Mouse (Mus musculus) heart, adult 2 months (tissue): Measurements from ENCODE around the gene Pdlim1. TPM values are rescaled to one million over a fixed set of nuclear protein-coding genes. Genes with fewer than 3 reads are reported as not detected.

Experiments used
- DNase-seq, 2 experiments: peaks; one replicate each; pipeline ENCODE4 v3.0.0; 2021
- H3K27ac ChIP-seq: fragments of 200-600 bp; 2 replicates; pipeline ENCODE4 v1.8.1; 2022
- H3K27me3 ChIP-seq: fragments of 200-500 bp; 2 replicates; pipeline ENCODE4 v1.6.1; 2012; ENCODE audit warnings: mild to moderate bottlenecking, low read length, inconsistent platforms, mixed read lengths; ENCODE audit not compliant: control insufficient read depth, insufficient read depth
- H3K36me3 ChIP-seq: fragments of 200-500 bp; 2 replicates; pipeline ENCODE4 v1.6.1; 2012; ENCODE audit warnings: low read length, inconsistent platforms; ENCODE audit not compliant: control insufficient read depth, insufficient read depth
- H3K4me1 ChIP-seq: fragments of 200-500 bp; 2 replicates; pipeline ENCODE4 v1.6.1; 2011; ENCODE audit warnings: low read length; ENCODE audit not compliant: control insufficient read depth, insufficient read depth
- H3K4me3 ChIP-seq: fragments of 200-600 bp; 2 replicates; pipeline ENCODE4 v1.8.1; 2022
- H3K79me2 ChIP-seq: fragments of 200-500 bp; replicated peaks from 2 replicates; pipeline ENCODE4 v1.6.1; 2012; ENCODE audit warnings: mild to moderate bottlenecking, inconsistent platforms, low read length, moderate library complexity, mixed read lengths; ENCODE audit not compliant: control insufficient read depth, insufficient read depth
- H3K9ac ChIP-seq: fragments of 200-500 bp; 2 replicates; pipeline ENCODE4 v1.6.1; 2012; ENCODE audit warnings: low read depth, mild to moderate bottlenecking, control low read depth, inconsistent platforms, low read length, mixed read lengths
- CTCF ChIP-seq: fragments of 200-600 bp; IDR thresholded peaks from 2 replicates; pipeline ENCODE4 v1.8.1; 2022; ENCODE audit warnings: antibody characterized with exemption, mild to moderate bottlenecking, moderate library complexity
- EP300 ChIP-seq: fragments of 200-500 bp; IDR thresholded peaks from 2 replicates; pipeline ENCODE4 v1.6.1; 2011; ENCODE audit warnings: low read depth, low read length, control low read depth; ENCODE audit not compliant: insufficient read depth
- POLR2A ChIP-seq: fragments of 200-500 bp; IDR thresholded peaks from 2 replicates; pipeline ENCODE4 v1.6.1; 2011; ENCODE audit warnings: mild to moderate bottlenecking, low read depth, low read length, control low read depth; ENCODE audit not compliant: insufficient read depth
- WGBS: fragments of 180-500 bp; shearing (Covaris S2); methylation state at CpG from one replicate; pipeline ENCODE4 v1.1.7; 2018; 5-methylcytosine and 5-hydroxymethylcytosine counted together
- intact Hi-C: fragments of 180-260 bp; cut with DNase I; formaldehyde crosslinking; loops from one replicate; pipeline ENCODE4 v1.15.1; 2025
- polyA plus RNA-seq: library from polyadenylated mRNA; depleted of rRNA; stranded (reverse); fragments of >200 nt; gene quantifications from 2 replicates; pipeline ENCODE4 v1.2.3, GENCODE M21; 2012
- total RNA-seq, 2 experiments: library from RNA; stranded (reverse); gene quantifications; 2 replicates each; pipeline ENCODE4 v1.2.3; 2021

Pdlim1 gene
- total and polyA plus RNA-seq, 3 experiments = 116 to 139 (median 137) TPM

DNA sequence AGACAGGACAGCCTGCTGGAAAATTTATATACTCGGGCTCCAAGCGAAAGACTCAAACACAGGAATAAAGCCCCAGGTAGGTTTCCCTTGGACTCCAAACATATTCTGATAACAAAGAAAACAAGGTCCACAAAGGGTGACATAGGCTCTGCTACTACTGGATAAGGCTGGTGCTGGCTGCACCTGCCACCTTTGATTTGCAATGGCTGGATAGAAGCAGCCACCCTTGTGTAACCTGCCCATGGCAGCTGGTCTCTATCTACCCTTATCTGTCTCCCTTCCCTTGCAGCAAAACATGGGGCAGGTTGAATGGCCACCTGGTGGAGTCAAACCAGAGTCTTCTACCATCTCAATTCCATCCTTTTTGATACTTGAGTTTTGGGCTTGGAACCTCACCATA, 39.1 kb downstream of the Pdlim1 start:
- intact Hi-C loops = loop anchor here (5.0 kb wide), 1 partner anchor 40 kb away; the partner anchor contains the start of gene Pdlim1

DNA sequence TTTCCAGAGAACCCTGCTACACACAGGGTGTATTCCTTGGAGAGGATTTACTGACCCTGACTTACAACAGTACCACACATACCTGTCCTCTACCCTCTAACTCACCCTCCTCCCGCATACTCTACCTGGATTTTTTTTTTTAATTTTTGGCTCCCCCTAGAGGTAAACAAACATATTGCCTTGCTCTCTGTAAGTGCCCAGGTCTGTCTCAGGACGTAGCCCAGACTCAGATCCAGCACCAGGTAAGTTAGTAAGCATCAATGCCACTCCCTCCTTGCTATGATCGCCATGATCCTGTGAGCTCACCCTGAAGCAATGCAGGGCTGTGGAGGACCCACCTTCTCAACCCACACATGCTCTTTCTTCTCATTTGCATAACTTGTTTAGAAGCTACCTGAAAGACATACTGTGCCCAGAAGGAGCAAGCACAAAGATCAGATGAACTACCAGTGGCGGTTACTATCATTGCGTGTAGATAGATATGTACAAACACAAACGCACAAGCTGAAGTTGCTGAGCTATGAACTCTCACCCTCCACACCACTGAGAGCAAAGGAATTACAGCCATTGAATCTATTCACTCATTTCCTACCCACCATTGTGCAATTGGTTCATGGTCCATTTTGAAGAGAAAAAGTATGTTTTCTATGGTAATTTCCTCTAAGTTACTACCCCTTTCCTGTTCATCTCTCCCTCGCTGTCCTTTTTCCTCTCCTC, 39.7 kb downstream of the Pdlim1 start:
- Histone ChIP-seq H3K4me1 (no peaks in the 10 kb centered on the region), H3K27ac (no peak overlapping the region), H3K36me3 (peaks cover 2% of the 10 kb centered on the region), H3K4me3 (no peak overlapping the region), H3K79me2 (0 out of 2 replicates have a peak, but pooled peaks cover 1% of the 10 kb centered on the region), H3K9ac (no peak overlapping the region), H3K27me3 (no peaks in the 10 kb centered on the region)
- no peak for DNase-seq
- TF ChIP-seq POLR2A (no peak), CTCF (peak; percentile 73)
- WGBS = 80% methylated on average over 7 of the region's 7 CpGs
- intact Hi-C loops = loop anchor here (5.0 kb wide), 1 partner anchor 40 kb away; the partner anchor contains the start of gene Pdlim1

More for the DNA sequence above, 39.1 kb downstream of the Pdlim1 start:
- DNase-seq = no peak
- WGBS = 85% methylated on average over 2 of the region's 2 CpGs
- Histone ChIP-seq H3K36me3 (peaks cover under 1% of the 10 kb centered on the region), H3K9ac (no peak overlapping the region), H3K4me1 (no peaks in the 10 kb centered on the region), H3K27me3 (no peaks in the 10 kb centered on the region), H3K27ac (no peak overlapping the region), H3K79me2 (0 out of 2 replicates have a peak, but pooled peaks cover 1% of the 10 kb centered on the region), H3K4me3 (no peak overlapping the region)
- TF ChIP-seq CTCF = no peak
- TF ChIP-seq EP300 = no peak
- no peak for TF ChIP-seq POLR2A

DNA sequence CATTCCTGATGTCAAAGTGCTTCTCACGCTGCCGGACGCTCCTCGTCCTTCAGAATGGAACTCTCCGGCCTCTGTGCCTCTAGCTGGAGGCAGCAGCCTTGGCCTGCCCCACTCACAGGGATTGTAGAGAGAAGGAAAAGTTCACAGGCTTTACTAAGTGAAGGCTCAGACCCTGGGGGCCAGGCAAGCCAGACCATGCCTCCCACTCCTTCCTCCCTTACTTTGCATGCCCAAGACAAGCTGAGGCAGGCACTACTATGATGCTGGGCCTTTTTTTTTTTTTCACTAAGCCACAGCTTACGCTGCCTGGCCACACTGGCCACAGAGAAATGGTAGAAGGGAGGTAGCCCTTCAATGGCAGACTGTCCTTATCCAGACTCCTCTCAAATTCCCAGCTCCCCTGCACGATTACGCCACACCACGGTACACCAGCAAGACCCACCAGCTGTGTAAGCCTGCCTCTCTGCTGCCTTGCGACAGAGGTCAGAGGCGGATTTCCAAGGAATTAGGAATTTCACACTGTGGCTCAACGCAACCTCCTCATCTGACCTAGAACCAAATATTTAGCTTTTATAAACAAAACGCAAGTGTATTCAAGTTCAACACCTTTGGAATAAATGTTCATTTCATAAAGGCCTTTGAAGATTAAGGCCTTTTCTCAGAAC, 40.4 kb downstream of the Pdlim1 start:
- Histone ChIP-seq H3K4me3 (no peak overlapping the region), H3K9ac (no peak overlapping the region), H3K27me3 (no peaks in the 10 kb centered on the region), H3K27ac (no peak overlapping the region), H3K79me2 (0 out of 2 replicates have a peak, but pooled peaks cover 1% of the 10 kb centered on the region), H3K4me1 (no peaks in the 10 kb centered on the region), H3K36me3 (peaks cover 2% of the 10 kb centered on the region)
- no peak for DNase-seq
- 91% methylated on average over 13 of the region's 13 CpGs for WGBS
- intact Hi-C loops = loop anchor here (5.0 kb wide), 1 partner anchor 41 kb away; the partner anchor contains the start of gene Pdlim1
- no peak for TF ChIP-seq POLR2A
- no peak for TF ChIP-seq CTCF
- no peak for TF ChIP-seq EP300

DNA sequence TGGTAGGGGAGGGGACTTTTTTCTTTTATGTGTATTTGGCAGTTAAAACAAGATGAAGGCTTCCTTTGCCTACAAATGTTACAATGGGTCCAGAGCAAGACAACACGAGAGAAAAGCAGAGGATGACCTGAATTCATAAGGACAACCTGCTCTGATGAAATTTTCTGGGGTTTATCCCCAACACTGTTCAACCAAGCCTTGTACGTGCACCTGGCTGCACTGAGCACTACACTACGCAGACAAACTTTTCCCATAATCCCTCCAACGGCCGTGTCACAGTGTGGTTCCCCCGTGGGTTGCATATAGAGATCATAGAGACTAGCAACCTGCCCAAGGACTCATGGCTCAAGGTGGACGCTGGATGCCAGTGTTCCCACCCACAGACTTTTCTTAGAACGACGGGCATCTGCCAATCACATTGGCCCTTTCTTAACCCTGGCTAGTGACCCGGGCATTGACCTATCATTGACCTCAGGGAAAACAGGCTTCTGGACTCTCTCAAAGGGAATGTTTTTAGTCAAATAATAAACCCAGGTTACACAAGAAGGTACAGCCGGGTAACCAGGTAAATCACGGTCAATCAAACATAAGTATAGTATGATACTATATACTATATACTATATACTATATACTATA, 45.0 kb downstream of the Pdlim1 start:
- TF ChIP-seq POLR2A (no peak), EP300 (no peak), CTCF (no peak)
- no peak for DNase-seq
- H3K27ac ChIP-seq = no peak overlapping the region
- intact Hi-C loops = no loop called here
- no peaks in the 10 kb centered on the region for H3K27me3 ChIP-seq
- H3K9ac ChIP-seq = no peak overlapping the region
- H3K36me3 ChIP-seq = peaks cover 2% of the 10 kb centered on the region
- WGBS = 88% methylated on average over 12 of the region's 12 CpGs
- H3K79me2 ChIP-seq = no peaks in the 10 kb centered on the region
- H3K4me3 ChIP-seq = no peak overlapping the region
- no peaks in the 10 kb centered on the region; the same call in 1 of the 2 replicates for H3K4me1 ChIP-seq

DNA sequence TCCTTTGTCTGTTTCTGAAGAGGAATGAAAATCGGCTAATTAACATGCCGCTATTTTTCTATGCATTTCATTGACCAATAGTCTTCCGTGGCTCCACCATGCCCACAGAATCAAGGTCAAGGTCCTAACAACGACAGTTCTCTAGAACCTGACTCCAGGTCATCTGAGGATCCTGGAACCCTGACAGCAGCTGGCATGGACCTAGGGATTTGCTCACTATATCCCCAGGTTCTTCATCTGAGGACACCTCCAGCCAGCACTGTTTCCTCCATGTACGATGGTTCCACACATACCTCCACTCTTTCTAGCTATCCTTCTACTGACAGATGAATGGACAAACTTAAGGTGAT, 45.9 kb downstream of the Pdlim1 start:
- H3K27me3 ChIP-seq = no peaks in the 10 kb centered on the region
- H3K36me3 ChIP-seq = peaks cover 2% of the 10 kb centered on the region
- H3K9ac ChIP-seq = no peak overlapping the region
- DNase-seq = peak in 1 of 2 experiments; percentile 54
- H3K4me3 ChIP-seq = no peak overlapping the region
- WGBS = 50% methylated on average over 5 of the region's 5 CpGs
- no peak overlapping the region for H3K27ac ChIP-seq
- H3K79me2 ChIP-seq = no peaks in the 10 kb centered on the region
- no peaks in the 10 kb centered on the region; the same call in 1 of the 2 replicates for H3K4me1 ChIP-seq
- TF ChIP-seq POLR2A = no peak
- no peak for TF ChIP-seq CTCF
- 0 out of 2 replicates have a peak, but pooled peaks have one; percentile 1 for TF ChIP-seq EP300
- intact Hi-C loops = loop anchor here (1.0 kb wide), 1 partner anchor 1243 kb away; no protein-coding TSS in a partner anchor
